Mouse (Mus musculus): ENCODE data around the gene Spata45.

DNA sequence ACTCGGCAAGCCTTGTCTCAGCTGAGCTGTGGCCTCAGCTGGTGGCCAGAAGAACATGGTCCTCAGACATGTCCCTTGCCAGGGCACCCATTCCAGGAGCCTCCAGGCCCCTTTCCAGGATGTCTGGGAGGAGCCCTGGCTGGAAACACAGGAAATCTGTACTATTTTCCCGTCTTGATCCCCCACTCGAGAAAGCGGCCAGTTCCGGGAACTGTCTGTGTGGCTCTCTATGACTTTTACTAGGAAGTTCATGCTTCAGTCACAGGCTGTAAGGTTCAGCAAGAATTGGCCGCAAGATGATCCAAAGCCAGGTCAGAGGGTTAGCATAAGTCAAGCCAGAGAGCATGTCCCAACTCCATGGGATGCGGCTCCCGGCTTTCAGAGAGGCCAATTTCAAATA, 55.6 kb downstream of the Spata45 start:
- TF ChIP-seq CTCF (IDR thresholded peaks at IDR 0.05; ENCODE audit: low read depth): no peak
- no peak for TF ChIP-seq EP300 (IDR thresholded peaks at IDR 0.05; ENCODE audit: low read depth)
